Mouse (Mus musculus): Measurements from ENCODE around the gene Cntn1.

The Cntn1 gene

DNA sequence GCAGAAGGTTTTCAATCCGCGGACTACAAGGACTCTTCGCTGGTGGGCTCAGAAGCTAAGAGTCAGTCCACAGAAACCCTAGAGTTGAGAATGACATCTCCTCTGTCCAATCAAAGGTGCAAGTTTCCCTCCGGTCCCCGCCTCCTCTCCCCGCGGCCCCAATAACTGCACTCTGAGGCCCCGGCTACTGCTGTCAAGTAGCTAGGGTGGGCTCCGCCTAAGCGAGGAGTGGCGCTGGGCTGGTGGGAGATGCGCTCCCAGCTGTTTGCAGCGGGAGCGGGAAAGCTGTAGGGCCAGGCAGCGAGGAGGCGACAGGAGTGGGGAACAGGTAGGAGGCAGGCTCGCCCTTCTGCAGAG, at the start of gene Cntn1:
Gene Cntn1, plus strand, starts transcription at position 170 of the 357 bp plus-strand sequence.
- peak; percentile 41 for DNase-seq (ENCODE audit: low spot score)

DNA sequence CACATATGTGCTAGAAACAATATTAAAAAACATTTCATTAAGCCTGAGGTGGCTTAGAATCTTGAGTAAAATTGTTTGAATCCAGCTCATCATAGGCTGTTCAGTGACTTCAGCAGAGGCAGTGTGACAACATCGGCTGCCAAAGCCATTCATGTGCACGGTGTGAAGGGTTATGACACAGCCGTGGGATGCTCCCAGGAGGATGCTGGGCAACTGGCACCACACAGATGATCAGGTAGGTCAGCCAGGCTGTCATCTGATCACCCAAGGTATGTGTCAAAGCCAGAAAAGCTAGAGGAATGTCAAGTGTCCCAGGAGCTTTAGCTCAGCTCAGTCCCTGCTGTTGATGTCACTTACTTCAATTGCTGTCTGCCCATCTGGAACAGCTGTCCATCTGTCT, 49.5 kb upstream of the Cntn1 start:
- DNase-seq (ENCODE audit: low spot score), result no peak

- DNase-seq (ENCODE audit: low spot score), result no peak
These were observed 38.5 kb upstream of the Cntn1 start for GRCm38 (mm10) chr15:92012165-92013083.

GRCm38 (mm10) chr15:92034111-92034510, 16.9 kb upstream of the Cntn1 start:
- no peak for DNase-seq (ENCODE audit: low spot score)

DNA sequence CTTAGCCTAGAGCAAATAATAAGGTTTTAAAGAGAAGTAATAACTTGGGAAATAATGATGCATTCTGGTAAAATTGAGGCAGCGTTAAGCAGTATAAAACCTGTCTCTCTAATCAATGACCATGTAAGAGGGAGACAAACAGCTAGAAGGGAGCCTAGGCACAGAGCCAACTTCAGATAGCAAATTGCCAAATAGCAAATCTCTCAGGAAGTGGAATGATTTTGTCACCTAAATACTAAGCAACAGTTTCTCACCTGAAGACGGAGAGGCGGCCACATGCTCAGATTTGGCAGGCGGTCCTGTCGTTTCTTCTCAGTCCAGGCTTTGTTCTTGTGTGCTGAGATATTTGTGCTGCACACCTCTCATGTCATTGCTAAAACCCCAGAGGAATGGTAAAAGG, 8.4 kb upstream of the Cntn1 start:
- DNase-seq (ENCODE audit: low spot score), result no peak

DNA sequence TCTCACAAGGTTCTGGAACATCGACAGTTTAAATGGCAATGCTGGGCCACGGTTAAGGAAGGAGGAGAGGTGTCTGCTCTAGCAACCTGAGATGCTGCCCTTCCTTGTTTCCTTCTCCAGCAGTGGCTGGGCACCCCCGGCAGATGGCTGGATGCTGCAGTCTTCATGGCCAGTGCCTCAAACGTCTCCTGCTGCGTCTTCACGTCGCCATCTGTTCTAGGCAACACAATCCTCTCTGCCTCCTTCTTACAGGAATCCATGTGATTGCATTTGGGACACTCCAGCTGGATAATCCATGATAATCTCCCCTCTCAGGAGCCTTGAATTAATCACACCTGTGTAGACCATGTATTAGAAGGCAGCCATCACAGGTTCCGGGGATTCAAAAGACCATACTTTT, 4.9 kb upstream of the Cntn1 start:
- no peak for DNase-seq (ENCODE audit: low spot score)

- DNase-seq (ENCODE audit: low spot score), result no peak
These were observed 2.9 kb upstream of the Cntn1 start for GRCm38 (mm10) chr15:92048031-92048430.

DNA sequence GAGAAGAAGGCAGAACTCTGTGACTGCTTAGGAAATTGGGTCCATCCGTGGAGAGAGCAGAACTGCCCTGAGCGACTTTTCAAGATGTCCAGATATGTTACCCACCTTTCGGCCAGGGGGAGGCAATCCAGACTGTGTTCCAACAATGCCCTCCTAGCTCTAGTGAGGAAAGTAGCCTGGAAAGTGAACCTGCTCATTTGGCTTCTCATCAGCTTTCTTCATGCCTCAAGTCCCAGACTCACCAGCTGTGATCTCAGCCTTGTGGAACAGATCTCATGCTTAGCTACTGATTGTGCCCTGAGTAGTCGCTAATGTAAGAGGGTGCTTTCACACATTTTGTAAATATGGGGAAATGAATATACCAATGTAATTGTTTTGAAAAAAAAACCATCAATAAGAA, 2.4 kb upstream of the Cntn1 start:
- DNase-seq (ENCODE audit: low spot score), result no peak

DNA sequence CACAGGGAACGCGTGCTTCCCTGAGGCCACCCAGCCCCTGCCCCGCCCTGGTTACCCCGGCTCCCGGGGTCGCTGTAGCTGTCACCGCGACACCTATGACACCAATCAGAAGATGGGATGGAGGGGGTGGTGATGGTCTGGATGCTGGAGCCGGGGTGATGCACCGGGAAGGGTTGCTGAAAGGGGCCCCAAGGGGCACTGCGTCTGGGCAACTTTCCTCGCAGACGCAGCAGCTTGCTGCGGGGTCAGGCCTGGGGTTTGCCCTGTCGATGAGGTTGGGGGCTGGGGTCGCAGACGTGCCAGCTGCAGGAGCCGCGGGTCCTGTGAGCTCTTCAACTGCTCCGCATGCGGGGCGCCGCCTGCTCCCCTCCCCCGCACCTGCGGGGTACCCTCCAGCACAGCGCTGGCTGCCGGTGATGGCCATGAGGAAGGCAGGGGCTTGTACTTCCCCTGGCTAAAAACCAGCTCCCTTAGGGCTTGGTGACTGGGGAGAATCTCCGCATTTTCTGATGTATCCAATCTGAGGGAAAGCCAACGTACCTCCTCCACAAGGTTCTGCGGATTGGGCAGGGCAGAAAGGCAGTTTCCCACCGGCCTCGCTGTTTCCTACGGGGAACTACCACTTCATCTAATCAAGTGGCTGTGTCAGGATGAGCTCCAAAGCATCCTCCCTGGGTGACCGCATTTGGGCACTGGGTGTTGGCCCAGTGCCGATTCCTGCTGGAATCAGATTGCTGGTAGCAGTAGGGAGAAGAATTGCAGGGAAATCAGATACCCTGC, 578 bp downstream of the Cntn1 start:
- DNase-seq (ENCODE audit: low spot score), result peak; percentile 4

- no peak for DNase-seq (ENCODE audit: low spot score)
These were observed 1.1 kb downstream of the Cntn1 start for GRCm38 (mm10) chr15:92052133-92052463.

- no peak for DNase-seq (ENCODE audit: low spot score)
These were observed 6.6 kb downstream of the Cntn1 start for GRCm38 (mm10) chr15:92057553-92057952.

DNA sequence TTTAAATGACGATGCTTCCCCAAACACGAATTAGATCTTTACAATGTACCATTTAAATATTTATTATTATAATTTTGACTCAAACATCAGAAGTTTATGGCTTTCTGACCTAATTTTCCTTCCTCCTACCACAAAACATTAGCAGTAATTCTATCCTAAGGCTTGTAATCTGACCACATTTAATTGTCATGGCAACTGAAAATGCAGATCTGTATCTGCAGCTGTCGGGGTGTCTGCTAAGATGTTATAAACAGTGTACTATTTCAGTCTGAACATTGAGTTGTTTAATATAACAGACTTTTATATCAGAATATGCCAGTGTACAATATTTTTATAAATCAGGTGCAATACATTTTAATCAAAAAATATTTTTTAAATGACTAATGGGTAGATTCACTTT, 10.0 kb downstream of the Cntn1 start:
- no peak for DNase-seq (ENCODE audit: low spot score)

DNA sequence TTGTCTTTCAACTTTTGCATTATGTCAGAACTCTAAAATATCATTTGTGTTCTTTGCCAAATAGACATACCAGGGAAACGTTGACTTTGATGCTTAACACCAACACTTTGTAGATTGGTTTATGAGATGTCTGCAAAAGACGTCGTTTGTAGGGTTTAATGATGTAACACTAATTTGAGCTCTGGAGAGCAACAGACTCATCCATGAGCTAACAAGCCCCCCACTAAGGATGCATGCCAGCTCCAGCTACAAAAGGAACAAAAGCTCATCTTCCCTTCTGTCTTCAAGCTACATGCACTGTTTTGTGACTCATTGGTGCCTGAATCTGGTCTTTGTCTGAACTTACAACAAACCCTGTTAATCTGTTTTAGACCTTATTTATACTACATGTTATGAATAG, 28.5 kb downstream of the Cntn1 start:
- no peak for DNase-seq (ENCODE audit: low spot score)

DNA sequence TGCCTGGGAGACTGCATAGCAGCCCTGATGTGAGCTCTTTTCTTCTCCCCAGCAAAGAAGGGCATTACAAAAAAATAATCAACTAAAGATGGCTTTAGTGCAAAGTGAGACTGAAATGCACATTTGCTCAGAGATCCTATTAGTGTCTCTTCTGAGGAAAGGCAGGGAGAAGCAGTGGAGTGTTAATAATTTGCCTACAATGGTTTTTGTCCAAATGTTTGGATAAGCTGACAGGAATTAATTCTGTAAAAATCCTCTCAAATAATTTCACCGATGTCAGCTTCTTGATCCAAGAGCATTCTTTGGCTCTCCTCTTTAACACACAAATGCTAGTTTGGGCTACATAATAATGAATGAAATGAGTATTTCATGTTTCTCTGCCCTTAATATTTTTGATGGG, 34.9 kb downstream of the Cntn1 start:
- DNase-seq (ENCODE audit: low spot score), result no peak

DNA sequence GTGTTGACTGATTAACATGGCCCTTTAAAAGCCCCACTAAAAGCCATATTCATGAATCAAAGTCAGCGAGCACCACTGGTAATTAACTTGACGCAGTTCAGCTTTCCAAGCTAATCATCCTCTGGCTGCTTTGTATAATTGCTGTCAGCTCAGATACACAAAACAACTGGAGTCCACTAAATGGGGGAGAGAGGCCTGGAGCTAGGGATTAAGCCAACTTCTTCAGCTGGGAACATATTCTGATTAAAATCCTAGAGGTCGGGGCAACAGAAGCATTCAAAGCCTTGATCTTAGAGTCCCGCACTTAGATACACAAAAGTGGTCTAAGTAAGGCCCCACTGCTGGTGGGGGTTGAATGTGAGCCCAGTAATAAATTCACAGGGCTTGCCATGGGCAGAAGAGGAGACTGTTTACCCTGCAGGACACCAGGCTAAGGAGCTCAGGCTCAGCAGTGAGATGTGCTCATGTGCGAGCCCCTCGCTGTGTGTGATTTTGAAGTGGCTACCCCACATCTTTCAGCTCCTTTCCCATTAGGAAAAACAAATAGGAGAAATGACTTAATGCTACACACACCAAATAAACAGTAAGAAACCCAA, 36.8 kb downstream of the Cntn1 start:
- no peak for DNase-seq (ENCODE audit: low spot score)

DNA sequence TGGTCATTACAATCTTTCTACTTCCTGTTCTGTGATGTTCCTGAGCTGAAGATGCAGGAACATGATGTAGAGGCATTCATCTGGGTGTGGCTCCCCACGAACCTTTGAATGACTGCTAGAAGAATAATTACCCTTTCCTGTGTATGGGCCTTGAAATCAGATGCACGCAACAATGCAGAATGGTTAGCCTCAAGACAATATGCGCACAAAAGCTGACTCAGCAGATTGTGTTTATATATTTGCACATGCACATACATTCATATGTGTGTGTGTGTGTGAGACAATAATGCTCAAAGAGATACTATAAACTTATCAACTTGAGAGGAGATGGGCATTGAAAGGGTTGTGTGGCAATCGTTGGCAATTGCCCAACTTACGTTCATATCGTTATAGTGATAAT, 39.8 kb downstream of the Cntn1 start:
- no peak for DNase-seq (ENCODE audit: low spot score)

DNA sequence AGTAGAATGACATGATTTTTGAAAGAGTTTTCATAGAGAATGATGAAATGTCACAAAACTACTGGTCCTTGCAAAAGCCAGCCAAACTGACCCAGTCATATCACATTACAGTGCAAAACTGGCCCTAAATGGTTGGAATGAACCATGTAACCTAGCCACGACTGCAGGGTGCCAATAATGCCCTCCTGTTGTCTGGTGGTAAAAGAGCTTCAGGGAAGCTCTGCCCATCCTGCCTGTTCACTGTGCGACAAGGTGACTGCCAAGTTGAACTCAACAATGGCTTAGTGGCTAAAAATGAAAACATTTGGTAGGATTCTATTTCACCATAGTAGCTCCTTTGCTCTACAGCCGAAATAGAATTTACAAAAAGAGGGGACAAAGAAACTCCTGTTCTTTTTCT, 41.1 kb downstream of the Cntn1 start:
- no peak for DNase-seq (ENCODE audit: low spot score)

- no peak for DNase-seq (ENCODE audit: low spot score)
These were observed 48.6 kb downstream of the Cntn1 start for GRCm38 (mm10) chr15:92099410-92100174.

- no peak for DNase-seq (ENCODE audit: low spot score)
These were observed 51.0 kb downstream of the Cntn1 start for GRCm38 (mm10) chr15:92101956-92102355.

- no peak for DNase-seq (ENCODE audit: low spot score)
These were observed 61.5 kb downstream of the Cntn1 start for GRCm38 (mm10) chr15:92112455-92112854.

DNA sequence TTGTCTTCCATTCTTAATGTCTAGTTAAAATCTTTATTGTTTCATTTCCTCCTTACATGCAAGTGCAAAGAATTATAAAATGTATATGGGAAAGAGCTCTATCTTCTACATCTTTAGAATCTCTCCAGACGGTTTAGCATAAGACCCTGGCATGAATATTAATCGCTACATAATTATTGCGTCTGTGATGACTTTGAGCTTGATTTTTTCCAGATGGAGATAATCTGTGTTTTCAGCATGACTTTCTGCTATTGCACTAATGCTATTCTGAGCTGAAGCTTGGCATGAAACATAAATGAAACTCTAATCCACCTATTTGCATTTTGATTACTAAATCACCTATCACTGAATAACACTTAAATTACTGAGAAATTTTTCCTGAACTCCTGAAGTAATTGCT, 82.0 kb downstream of the Cntn1 start:
- no peak for DNase-seq (ENCODE audit: low spot score)

DNA sequence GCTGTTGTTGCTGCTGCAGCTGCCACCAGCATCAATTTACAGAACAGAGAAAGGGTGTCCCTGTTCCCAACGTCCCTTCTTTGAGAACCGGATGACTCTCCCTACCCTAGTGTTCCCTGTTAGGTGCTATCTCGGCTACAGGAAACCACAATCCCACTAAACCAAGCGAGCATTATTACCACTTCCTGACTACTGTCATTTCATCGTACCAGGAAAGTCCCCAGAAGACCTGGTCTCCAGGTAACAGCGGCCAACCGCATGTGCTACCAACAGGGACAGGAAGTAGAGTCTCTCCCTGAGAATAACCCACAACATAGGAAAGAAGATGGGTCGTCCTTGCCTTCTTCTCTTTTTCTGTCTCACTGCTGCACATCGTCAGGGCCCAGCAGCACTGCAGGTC, 83.3 kb downstream of the Cntn1 start:
- no peak for DNase-seq (ENCODE audit: low spot score)

Data from ovary, postnatal 36 days (tissue).